Comparison of ENCODE assay signal across 26 mouse cellular contexts in the genomic region with DNA sequence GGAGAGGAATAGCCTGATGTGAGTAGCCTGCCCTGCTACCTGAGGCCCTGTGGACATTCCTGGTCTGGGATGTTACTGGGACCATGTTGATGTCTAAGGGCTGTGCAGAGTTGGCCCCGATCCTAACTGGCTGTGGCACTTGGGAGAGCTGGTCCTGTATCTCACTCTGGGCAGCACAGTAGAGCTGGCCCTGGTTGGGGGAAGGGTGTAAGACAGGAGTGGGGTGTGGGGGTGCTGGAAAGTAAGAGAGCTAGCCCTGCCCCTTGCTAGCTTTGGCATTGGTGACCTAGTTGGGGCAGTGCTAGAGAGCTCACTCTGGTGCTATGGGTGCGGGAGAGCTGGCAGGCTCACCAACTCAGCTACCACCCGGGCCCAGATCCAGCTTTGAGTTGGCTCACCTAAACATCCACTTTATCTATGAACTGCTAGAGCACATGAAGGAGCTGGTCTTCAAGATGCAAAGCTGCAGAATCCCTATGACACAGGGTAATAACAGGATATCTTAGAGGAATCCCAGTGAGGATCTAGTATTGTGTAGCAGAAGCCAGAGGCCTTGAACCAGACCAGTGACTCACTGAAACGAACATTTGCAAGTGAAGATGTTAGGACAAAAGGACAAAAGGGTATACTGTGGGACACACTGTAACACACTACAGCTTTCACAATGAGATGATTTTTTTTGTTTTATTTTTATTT. TPM values are rescaled to one million over a fixed set of nuclear protein-coding genes. Genes with fewer than 3 reads are reported as not detected.
DNase-seq lines count a peak whose midpoint lies in the region; ATAC-seq and TF ChIP-seq lines count a peak whose summit lies in the region.
"Had no signal": no experiment of that assay in that cellular context is flagged by ENCODE, and none has a peak within 500 bp of the region (broad histone marks: within the 10 kb centered on the region; RNA-seq: fewer than 3 reads in every experiment).

No protein-coding gene starts in this region.

- peaks cover 9% of the 10 kb centered on the region; the same call in 1 of the 2 replicates for H3K4me1 ChIP-seq in heart, embryonic 16.5 days (ENCODE audit: control insufficient read depth, insufficient read depth, low read length)
- H3K4me1 ChIP-seq in neural tube, embryonic 14.5 days (ENCODE audit: control insufficient read depth, insufficient read depth, low read length), result no peaks in the 10 kb centered on the region
- H3K4me1 ChIP-seq in stomach, postnatal 0 days (replicated peaks; ENCODE audit: control insufficient read depth, insufficient read depth), result no peaks in the 10 kb centered on the region
- H3K4me1 ChIP-seq: embryonic facial prominence, embryonic 15.5 days had no signal

- no peaks in the 10 kb centered on the region for H3K9me3 ChIP-seq in heart, embryonic 16.5 days (replicated peaks; ENCODE audit: control insufficient read depth, low read length)
- no peaks in the 10 kb centered on the region for H3K9me3 ChIP-seq in neural tube, embryonic 14.5 days (ENCODE audit: control insufficient read depth, low read length)
- no peaks in the 10 kb centered on the region for H3K9me3 ChIP-seq in stomach, postnatal 0 days (ENCODE audit: control insufficient read depth, low read length)
- H3K9me3 ChIP-seq: embryonic facial prominence, embryonic 15.5 days; heart, embryonic 13.5 days; hindbrain, embryonic 10.5 days; limb, embryonic 13.5 days; midbrain, embryonic 12.5 days had no signal

- 82% methylated on average over 4 of the region's 4 CpGs for WGBS in heart, embryonic 16.5 days
- 92% methylated on average over 4 of the region's 4 CpGs for WGBS in neural tube, embryonic 14.5 days
- WGBS in stomach, postnatal 0 days, result 89% methylated on average over 4 of the region's 4 CpGs

- H3K27me3 ChIP-seq in heart, embryonic 16.5 days (ENCODE audit: control insufficient read depth, insufficient read depth, low read length), result no peaks in the 10 kb centered on the region
- no peaks in the 10 kb centered on the region for H3K27me3 ChIP-seq in neural tube, embryonic 14.5 days (ENCODE audit: control insufficient read depth, insufficient read depth, low read length)
- H3K27me3 ChIP-seq in stomach, postnatal 0 days (ENCODE audit: control insufficient read depth, insufficient read depth, low read length), result no peaks in the 10 kb centered on the region
- H3K27me3 ChIP-seq: embryonic facial prominence, embryonic 15.5 days; heart, embryonic 13.5 days; limb, embryonic 13.5 days; midbrain, embryonic 12.5 days had no signal

- no peak overlapping the region for H3K4me2 ChIP-seq in heart, embryonic 16.5 days (ENCODE audit: low read depth, low read length)
- no peak overlapping the region for H3K4me2 ChIP-seq in neural tube, embryonic 14.5 days (ENCODE audit: low read depth, low read length)
- H3K4me2 ChIP-seq in stomach, postnatal 0 days (replicated peaks; ENCODE audit: low read depth), result no peak overlapping the region
- H3K4me2 ChIP-seq: embryonic facial prominence, embryonic 15.5 days; heart, embryonic 13.5 days; limb, embryonic 13.5 days; midbrain, embryonic 12.5 days had no signal

- ATAC-seq in cerebellum, adult (ENCODE audit: insufficient number of reproducible peaks, low FRiP score, low TSS enrichment), result no peak; the same call in 1 of the 2 replicates
- ATAC-seq in heart, embryonic 16.5 days (replicated peaks; ENCODE audit: extremely low read depth, insufficient read depth, low FRiP score), result 0 out of 2 replicates have a peak, but pooled peaks have one; percentile 23
- peak; percentile 41; the same call in 1 of the 2 replicates for ATAC-seq in neural tube, embryonic 14.5 days (ENCODE audit: low read depth)
- ATAC-seq in stomach, postnatal 0 days (ENCODE audit: low FRiP score, low TSS enrichment), result peak; percentile 49; the same call in 1 of the 2 replicates
- no peak for ATAC-seq in megakaryocyte progenitor cell, adult 5-6 weeks (replicated peaks; ENCODE audit: poor library complexity)
- ATAC-seq: forebrain, embryonic 14.5 days had no signal

- H3K36me3 ChIP-seq in heart, embryonic 16.5 days (ENCODE audit: control insufficient read depth, insufficient read depth), result peaks cover 5% of the 10 kb centered on the region; the same call in 1 of the 2 replicates
- no peaks in the 10 kb centered on the region for H3K36me3 ChIP-seq in neural tube, embryonic 14.5 days (ENCODE audit: control insufficient read depth, insufficient read depth, low read length)
- H3K36me3 ChIP-seq in stomach, postnatal 0 days (ENCODE audit: control insufficient read depth, insufficient read depth, low read length), result no peaks in the 10 kb centered on the region
- H3K36me3 ChIP-seq: midbrain, embryonic 12.5 days had no signal

- no peak overlapping the region for H3K4me3 ChIP-seq in heart, embryonic 16.5 days (ENCODE audit: low read length)
- H3K4me3 ChIP-seq in neural tube, embryonic 14.5 days (ENCODE audit: low read depth, low read length), result no peak overlapping the region
- no peak overlapping the region for H3K4me3 ChIP-seq in stomach, postnatal 0 days (ENCODE audit: low read depth, low read length)
- H3K4me3 ChIP-seq: embryonic facial prominence, embryonic 15.5 days; heart, embryonic 13.5 days; hindbrain, embryonic 10.5 days; limb, embryonic 13.5 days; midbrain, embryonic 12.5 days had no signal

- no peak for TF ChIP-seq CTCF in stomach, postnatal 0 days (IDR thresholded peaks at IDR 0.05; ENCODE audit: low read depth)

- TF ChIP-seq EP300 in stomach, postnatal 0 days (optimal IDR thresholded peaks at IDR 0.05), result no peak

- peak; percentile 49 for DNase-seq in cerebellum, adult 11 months
- DNase-seq in heart, adult 18-20 months, result no peak
- no peak for DNase-seq in neural tube, embryonic 10.5 days (ENCODE audit: extremely low spot score, low spot score)
- DNase-seq in stomach, postnatal 0 days (ENCODE audit: low spot score), result no peak
- DNase-seq: B cell, adult 2 months; gastrocnemius, postnatal 36 days; kidney, adult 2 months; kidney, postnatal 36 days; lung, postnatal 10 days; spleen, adult 18-20 months had no signal

- no peak overlapping the region for H3K27ac ChIP-seq in heart, embryonic 16.5 days (ENCODE audit: low read length)
- no peak overlapping the region for H3K27ac ChIP-seq in neural tube, embryonic 14.5 days (ENCODE audit: low read depth, low read length)
- no peak overlapping the region for H3K27ac ChIP-seq in stomach, postnatal 0 days (replicated peaks)
- H3K27ac ChIP-seq: embryonic facial prominence, embryonic 15.5 days; heart, embryonic 13.5 days; hindbrain, embryonic 10.5 days; limb, embryonic 13.5 days; liver, embryonic 14.5 days; midbrain, embryonic 12.5 days had no signal

- H3K9ac ChIP-seq in heart, embryonic 16.5 days (ENCODE audit: low read length), result no peak overlapping the region
- no peak overlapping the region for H3K9ac ChIP-seq in neural tube, embryonic 14.5 days (replicated peaks; ENCODE audit: low read depth, low read length)
- no peak overlapping the region for H3K9ac ChIP-seq in stomach, postnatal 0 days (ENCODE audit: low read length)
- H3K9ac ChIP-seq: embryonic facial prominence, embryonic 15.5 days; heart, embryonic 13.5 days; limb, embryonic 13.5 days; liver, embryonic 14.5 days; midbrain, embryonic 12.5 days had no signal

RNA-seq across cellular contexts. Expression of a gene that starts 6.8 kb away (rescaled TPM):
- 18.9 and 21.6 TPM in 2 replicates for polyA plus RNA-seq in heart, embryonic 16.5 days (2015; fragmentation: Nextera tagmentation; extraction: Ambion mirVana)
- total RNA-seq in heart, adult 18-20 months (2021), result 10 to 100 TPM; 33.8 to 36.0 TPM
- 22.3 and 31.3 TPM in 2 replicates for polyA plus RNA-seq in neural tube, embryonic 14.5 days (2014; fragmentation: Nextera tagmentation; extraction: Ambion mirVana)
- 6.9 and 7.5 TPM in 2 replicates for polyA plus RNA-seq in stomach, postnatal 0 days (2015; fragmentation: Nextera tagmentation; extraction: Ambion mirVana)
- total RNA-seq in megakaryocyte progenitor cell, adult 5-6 weeks (2015), result 26.8 and 31.4 TPM in 2 replicates
- 22.7 and 26.7 TPM in 2 replicates for total RNA-seq in megakaryocyte progenitor cell, adult 5-6 weeks (2017)

RNA-seq across cellular contexts. Expression of a gene that starts 40.9 kb away (rescaled TPM):
- polyA plus RNA-seq in heart, embryonic 16.5 days (2015; fragmentation: Nextera tagmentation; extraction: Ambion mirVana), result 0.91 and 1.8 TPM in 2 replicates
- total RNA-seq in heart, adult 18-20 months (2021), result 10 to 100 TPM in 1 of 2 experiments, not detected in 1; 80.4 TPM
- polyA plus RNA-seq in neural tube, embryonic 14.5 days (2014; fragmentation: Nextera tagmentation; extraction: Ambion mirVana), result not detected in 2 replicates
- polyA plus RNA-seq in stomach, postnatal 0 days (2015; fragmentation: Nextera tagmentation; extraction: Ambion mirVana), result 10.8 and 12.6 TPM in 2 replicates
- total RNA-seq in megakaryocyte progenitor cell, adult 5-6 weeks (2015), result not detected in 2 replicates
- total RNA-seq in megakaryocyte progenitor cell, adult 5-6 weeks (2017), result not detected in 2 replicates
- total RNA-seq: gastrocnemius, postnatal 36 days; layer of hippocampus, postnatal 10 days; left cerebral cortex, postnatal 10 days had no signal
- polyA plus RNA-seq: brain, embryonic 14.5 days; cortical plate, adult 2 months; forebrain, embryonic 14.5 days; heart, embryonic 13.5 days; hindbrain, embryonic 10.5 days; limb, embryonic 13.5 days; liver, embryonic 14.5 days; midbrain, embryonic 12.5 days; stomach, embryonic 14.5 days had no signal

Comparison
In these comparisons a context has a peak if more than half of its experiments do, and no peak if none do; other contexts are left out.
1. ATAC-seq: peak in heart, embryonic 16.5 days (single experiment), neural tube, embryonic 14.5 days (single experiment) and stomach, postnatal 0 days (single experiment); none in cerebellum, adult (single experiment) and megakaryocyte progenitor cell, adult 5-6 weeks (single experiment).